Mouse (Mus musculus) embryonic facial prominence, embryonic 11.5 days (tissue): ENCODE measurements around the gene Ovol2. TPM values are rescaled to one million over a fixed set of nuclear protein-coding genes. Genes with fewer than 3 reads are reported as not detected.
A peak's percentile ranks its signal among the peaks of the same experiment; 100 is the strongest.

Experiments
- ATAC-seq: fragments of 200-750 bp; cut with Nextera tagmentation; replicated peaks from 2 replicates; pipeline ENCODE4 v1.8.0; 2017; ENCODE audit warnings: low read depth; ENCODE audit not compliant: insufficient number of reproducible peaks, low FRiP score, low TSS enrichment
- DNase-seq: peaks from one replicate; pipeline ENCODE4 v3.0.0-alpha.2; 2015; ENCODE audit warnings: low spot score
- H3K27ac ChIP-seq: fragments of 300-500 bp; sonication (generic); replicated peaks from 2 replicates; pipeline ENCODE4 v1.5.1; 2014; ENCODE audit warnings: mild to moderate bottlenecking, low read depth, low read length, control low read depth
- H3K27me3 ChIP-seq: fragments of 300-500 bp; sonication (generic); 2 replicates; pipeline ENCODE4 v1.6.1; 2014; ENCODE audit warnings: mild to moderate bottlenecking, low read length, moderate library complexity, mixed read lengths; ENCODE audit not compliant: control insufficient read depth, insufficient read depth
- H3K36me3 ChIP-seq: fragments of 300-500 bp; sonication (generic); replicated peaks from 2 replicates; pipeline ENCODE4 v1.6.1; 2014; ENCODE audit warnings: low read depth, mild to moderate bottlenecking, low read length, moderate library complexity, mixed read lengths; ENCODE audit not compliant: control insufficient read depth, insufficient read depth
- H3K4me1 ChIP-seq: fragments of 300-500 bp; sonication (generic); 2 replicates; pipeline ENCODE4 v1.6.1; 2014; ENCODE audit warnings: low read length, mixed read lengths; ENCODE audit not compliant: control insufficient read depth, insufficient read depth
- H3K4me2 ChIP-seq: fragments of 300-500 bp; sonication (generic); 2 replicates; pipeline ENCODE4 v1.6.1; 2014; ENCODE audit warnings: low read depth, mild to moderate bottlenecking, control low read depth, low read length, moderate library complexity
- H3K4me3 ChIP-seq: fragments of 300-500 bp; sonication (generic); 2 replicates; pipeline ENCODE4 v1.5.1; 2014; ENCODE audit warnings: low read depth, low read length, control low read depth
- H3K9ac ChIP-seq: fragments of 300-500 bp; sonication (generic); replicated peaks from 2 replicates; pipeline ENCODE4 v1.6.1; 2014; ENCODE audit warnings: mild to moderate bottlenecking, control low read depth, low read length
- H3K9me3 ChIP-seq: fragments of 300-500 bp; sonication (generic); replicated peaks from 2 replicates; pipeline ENCODE4 v1.6.1; 2016; ENCODE audit warnings: mild to moderate bottlenecking, low read length, inconsistent platforms, mixed read lengths; ENCODE audit not compliant: control insufficient read depth
- WGBS: fragments of 180-500 bp; shearing (Covaris S2); extraction: QIAGEN DNeasy Blood & Tissue Kit; methylation state at CpG from one replicate; pipeline ENCODE4 v1.1.7; 2014; 5-methylcytosine and 5-hydroxymethylcytosine counted together
- polyA plus RNA-seq: library from polyadenylated mRNA; unstranded; fragments of >200 nt; fragmentation: Nextera tagmentation; extraction: Ambion mirVana; gene quantifications from 2 replicates; pipeline ENCODE4 v1.2.1, GENCODE M21; 2014

Ovol2 gene
- polyA plus RNA-seq, 1 experiment from 2014 or later: 0.53 TPM

DNA sequence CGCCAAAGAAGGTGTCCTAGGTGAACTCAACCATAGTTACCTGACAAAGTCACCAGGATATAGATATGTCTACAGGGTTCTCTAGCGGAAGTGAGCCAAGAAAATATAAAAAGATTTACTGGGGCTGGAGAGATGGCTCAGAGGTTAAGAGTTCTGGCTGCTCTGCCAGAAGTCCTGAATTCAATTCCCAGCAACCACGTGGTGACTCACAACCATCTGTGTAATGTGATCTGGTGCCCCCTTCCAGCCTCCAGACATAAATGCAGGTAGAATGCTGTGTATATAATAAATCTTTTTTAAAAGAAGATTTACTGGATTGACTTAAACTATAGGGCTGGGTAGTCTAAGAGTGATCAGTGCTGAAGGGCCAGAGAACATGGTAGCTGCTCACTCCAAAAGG lies 50.5 kb downstream of the Ovol2 start:
- Histone ChIP-seq H3K9me3 (no peaks in the 10 kb centered on the region), H3K27me3 (no peaks in the 10 kb centered on the region), H3K9ac (no peak overlapping the region), H3K4me3 (no peak overlapping the region), H3K27ac (no peak overlapping the region), H3K4me1 (no peaks in the 10 kb centered on the region), H3K4me2 (no peak overlapping the region), H3K36me3 (no peaks in the 10 kb centered on the region)
- DNase-seq (no peak), ATAC-seq (no peak)
- 72% methylated on average over 3 of the region's 3 CpGs for WGBS

DNA sequence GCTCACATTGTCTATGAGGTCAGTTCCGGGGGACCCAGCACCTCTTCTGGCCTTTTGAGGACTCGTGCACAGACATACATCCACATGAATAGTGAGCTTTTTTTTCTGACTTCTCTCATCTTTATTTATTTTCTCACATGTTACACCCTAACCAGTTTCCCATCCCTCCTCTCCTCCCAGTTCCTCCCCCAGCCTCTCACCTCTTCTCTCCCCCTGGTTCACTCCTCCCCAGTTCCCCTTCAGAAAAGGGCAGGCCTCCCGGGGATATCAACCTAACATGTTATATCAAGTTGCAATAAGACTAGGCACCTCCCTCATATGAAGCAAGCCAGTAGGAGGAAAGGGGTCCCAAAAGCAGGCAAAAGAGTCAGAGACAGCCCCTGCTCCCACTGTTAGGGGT lies 51.4 kb downstream of the Ovol2 start:
- WGBS: 85% methylated on average over 3 of the region's 3 CpGs

DNA sequence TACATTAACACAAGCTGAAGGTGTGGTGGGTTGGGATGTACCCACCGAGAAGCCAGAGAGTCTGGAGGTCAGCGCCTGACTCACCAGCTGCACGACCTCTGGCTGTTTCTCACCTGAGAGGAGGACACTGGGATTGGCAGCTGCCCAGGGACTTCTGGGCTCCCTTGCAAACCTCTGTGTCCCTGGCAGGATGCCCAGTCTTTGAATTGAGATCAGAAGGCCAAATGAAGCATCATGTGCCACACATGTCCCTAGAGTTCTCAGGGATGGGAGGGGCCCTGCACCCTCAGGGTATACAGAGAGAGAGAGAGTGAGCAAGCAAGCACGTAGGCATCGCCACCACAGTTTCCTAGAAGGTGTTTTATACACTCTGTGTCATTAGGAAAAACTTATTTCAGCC lies 52.2 kb downstream of the Ovol2 start:
- Histone ChIP-seq H3K27ac (no peak overlapping the region), H3K27me3 (no peaks in the 10 kb centered on the region), H3K36me3 (no peaks in the 10 kb centered on the region), H3K4me2 (no peak overlapping the region), H3K9me3 (no peaks in the 10 kb centered on the region), H3K9ac (no peak overlapping the region), H3K4me1 (no peaks in the 10 kb centered on the region), H3K4me3 (no peak overlapping the region)
- WGBS: 90% methylated on average over 5 of the region's 5 CpGs
- ATAC-seq: no peak
- no peak for DNase-seq

More for the DNA sequence above, 51.4 kb downstream of the Ovol2 start:
- no peaks in the 10 kb centered on the region for H3K9me3 ChIP-seq
- DNase-seq (no peak), ATAC-seq (no peak)
- no peaks in the 10 kb centered on the region for H3K27me3 ChIP-seq
- H3K4me2 ChIP-seq: no peak overlapping the region
- no peak overlapping the region for H3K27ac ChIP-seq
- no peaks in the 10 kb centered on the region for H3K36me3 ChIP-seq
- no peak overlapping the region for H3K4me3 ChIP-seq
- H3K4me1 ChIP-seq: no peaks in the 10 kb centered on the region
- H3K9ac ChIP-seq: no peak overlapping the region

DNA sequence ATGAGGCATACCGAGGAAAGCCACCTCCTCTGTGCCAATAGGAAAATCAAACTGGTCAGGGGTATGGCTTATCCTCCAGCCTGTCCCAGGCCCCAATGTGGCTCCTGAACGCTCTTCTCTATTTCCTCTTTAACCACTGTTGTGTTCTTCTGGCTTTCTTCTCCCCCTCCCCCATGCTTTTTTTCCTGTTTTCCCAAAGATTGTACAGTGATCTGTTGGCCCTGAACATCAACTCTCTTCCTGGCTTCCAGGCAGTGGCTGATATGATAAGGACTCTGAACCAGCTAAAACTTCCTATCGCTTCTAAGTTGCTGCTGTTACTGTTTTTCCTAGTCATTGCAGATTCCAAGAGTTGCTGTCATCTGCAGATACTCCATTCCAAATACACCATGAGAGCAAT lies 55.1 kb downstream of the Ovol2 start:
- Histone ChIP-seq H3K4me3 (no peak overlapping the region), H3K4me1 (no peaks in the 10 kb centered on the region), H3K4me2 (no peak overlapping the region), H3K36me3 (no peaks in the 10 kb centered on the region), H3K9ac (no peak overlapping the region), H3K9me3 (no peaks in the 10 kb centered on the region), H3K27me3 (no peaks in the 10 kb centered on the region), H3K27ac (no peak overlapping the region)
- WGBS: 86% methylated on average over 3 of the region's 3 CpGs
- DNase-seq (no peak), ATAC-seq (no peak)

DNA sequence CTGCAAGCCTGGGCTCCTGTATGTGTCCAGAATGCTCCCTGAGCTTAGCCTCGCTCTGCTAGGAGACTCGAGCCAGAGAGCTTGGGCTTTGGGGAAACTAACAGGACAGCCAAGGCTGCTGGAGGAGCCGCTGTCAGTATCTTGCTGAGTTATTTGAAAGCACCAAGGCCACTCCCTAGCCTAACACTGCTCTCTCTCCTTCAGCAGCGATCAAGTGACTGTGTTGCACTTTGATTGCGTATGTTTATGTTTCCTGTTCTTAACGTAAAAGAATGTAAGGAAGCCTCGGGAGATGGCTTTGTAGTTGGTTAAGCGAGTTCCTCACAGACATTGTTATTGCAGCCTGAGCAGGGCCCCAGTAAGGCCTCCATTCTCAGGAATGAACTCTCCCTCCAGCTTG lies 57.2 kb downstream of the Ovol2 start:
- DNase-seq (no peak), ATAC-seq (no peak)
- Histone ChIP-seq H3K27ac (no peak overlapping the region), H3K27me3 (no peaks in the 10 kb centered on the region), H3K36me3 (no peaks in the 10 kb centered on the region), H3K4me3 (no peak overlapping the region), H3K4me2 (no peak overlapping the region), H3K4me1 (no peaks in the 10 kb centered on the region), H3K9ac (no peak overlapping the region), H3K9me3 (no peaks in the 10 kb centered on the region)
- WGBS: 49% methylated on average over 8 of the region's 8 CpGs

DNA sequence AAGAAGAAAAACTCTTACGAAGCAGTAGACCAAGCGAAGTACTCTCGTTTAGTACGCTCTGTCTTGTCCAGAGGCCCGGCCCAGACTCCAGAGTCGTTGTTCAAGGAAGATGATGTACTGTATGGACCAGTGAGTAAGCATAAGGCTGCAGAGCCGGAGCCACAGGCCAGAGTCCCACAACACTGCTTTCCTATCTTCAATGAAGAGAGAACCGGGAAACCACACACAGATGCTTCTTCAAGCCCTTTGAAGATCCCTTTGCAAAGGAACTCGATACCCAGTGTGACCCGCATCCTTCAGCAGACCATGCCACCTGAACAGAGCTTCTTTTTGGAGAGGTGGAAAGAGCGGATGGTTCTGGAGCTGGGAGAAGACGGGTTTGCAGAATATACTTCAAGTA lies 59.9 kb downstream of the Ovol2 start:
- no peak overlapping the region for H3K4me2 ChIP-seq
- H3K9me3 ChIP-seq: no peaks in the 10 kb centered on the region
- no peak overlapping the region for H3K4me3 ChIP-seq
- no peaks in the 10 kb centered on the region for H3K27me3 ChIP-seq
- H3K9ac ChIP-seq: no peak overlapping the region
- WGBS: 89% methylated on average over 12 of the region's 12 CpGs
- H3K36me3 ChIP-seq: no peaks in the 10 kb centered on the region
- no peak for ATAC-seq
- H3K27ac ChIP-seq: no peak overlapping the region
- DNase-seq: no peak
- H3K4me1 ChIP-seq: no peaks in the 10 kb centered on the region

DNA sequence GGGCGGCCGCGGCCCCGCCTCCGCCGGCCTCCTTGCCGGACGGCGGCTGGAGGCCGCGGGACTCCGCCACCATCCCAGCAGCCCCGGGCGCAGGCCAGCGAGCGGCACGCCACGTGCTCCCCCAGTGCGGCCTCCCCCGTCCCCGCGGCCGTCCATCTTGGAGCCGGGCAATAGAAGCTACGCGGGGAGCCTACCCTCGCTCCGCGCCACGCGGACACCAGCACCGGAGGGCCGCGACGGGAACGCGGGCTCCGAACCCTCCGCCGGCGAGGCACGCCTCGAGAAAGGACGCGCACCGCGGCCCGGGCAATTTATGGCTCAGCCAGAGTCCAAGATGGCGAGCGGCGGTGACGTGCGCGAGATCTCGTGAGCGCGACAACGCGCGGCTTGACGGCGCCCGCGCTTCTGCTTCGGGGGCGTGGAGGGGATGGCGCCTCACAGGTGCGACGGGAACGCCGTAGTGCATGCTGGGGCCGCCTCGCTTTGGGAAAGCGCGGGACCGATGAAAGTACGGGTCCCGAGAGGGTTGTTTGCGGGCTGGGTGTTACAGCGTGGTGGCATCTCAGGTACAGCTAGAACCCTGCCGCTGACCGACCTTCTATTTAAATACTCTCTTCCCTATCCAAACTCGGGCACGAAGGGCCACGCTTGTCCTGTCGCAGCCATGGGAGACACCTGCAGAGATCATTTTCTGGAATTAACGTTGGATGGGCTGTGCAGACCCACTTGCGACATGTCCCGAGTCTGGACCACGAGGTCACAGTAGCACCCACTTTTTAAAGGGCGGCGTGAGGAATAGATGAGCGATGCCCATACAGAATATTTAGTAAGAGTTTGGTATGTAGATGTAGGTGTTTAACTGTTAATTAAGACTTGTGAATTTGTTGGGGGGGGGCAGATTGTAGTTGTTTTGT lies 61.2 kb downstream of the Ovol2 start, which contains the start of the genes Mgme1 and Snx5:
Gene Mgme1 (plus strand): TSS at position 157 of the 914 bp plus-strand sequence.
Gene Snx5 (minus strand): TSS at position 400 of the 914 bp plus-strand sequence.
- H3K27ac ChIP-seq: peak within 1 kb of the TSS; percentile 86
- H3K27me3 ChIP-seq: no peaks in the 10 kb centered on the region
- peak within 1 kb of the TSS; percentile 82 for H3K4me3 ChIP-seq
- ATAC-seq: peak; percentile 95
- peak within 1 kb of the TSS; percentile 96 for H3K9ac ChIP-seq
- H3K36me3 ChIP-seq: no peaks in the 10 kb centered on the region
- H3K9me3 ChIP-seq: no peaks in the 10 kb centered on the region
- WGBS: under 1% methylated on average over 92 of the region's 93 CpGs
- H3K4me1 ChIP-seq: no peaks in the 10 kb centered on the region
- peak; percentile 97 for DNase-seq
- peak within 1 kb of the TSS; percentile 72 for H3K4me2 ChIP-seq
